Mouse (Mus musculus): ENCODE measurements around the gene Cdca3.

Cdca3 gene

DNA sequence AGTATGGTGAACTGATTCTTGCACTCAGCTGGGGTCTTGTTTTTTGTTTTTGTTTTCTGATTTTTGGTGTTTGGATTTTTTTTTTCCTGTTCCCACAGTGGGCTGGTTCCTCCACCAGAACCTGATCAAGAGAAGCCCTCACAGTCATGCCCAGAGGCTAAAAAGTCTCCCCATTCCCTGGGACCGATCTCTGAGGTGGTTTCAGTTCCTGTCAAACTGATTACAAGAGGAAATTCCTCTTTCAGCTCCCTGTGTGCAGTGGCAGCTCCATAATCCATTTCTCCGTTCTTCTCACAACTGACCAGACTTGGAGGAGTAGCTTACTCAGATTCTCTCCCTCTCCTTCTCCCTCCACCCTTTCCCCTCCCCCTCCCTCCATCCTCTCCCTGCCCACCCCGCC, 45.0 kb downstream of the Cdca3 start:
- DNase-seq, result no peak

DNA sequence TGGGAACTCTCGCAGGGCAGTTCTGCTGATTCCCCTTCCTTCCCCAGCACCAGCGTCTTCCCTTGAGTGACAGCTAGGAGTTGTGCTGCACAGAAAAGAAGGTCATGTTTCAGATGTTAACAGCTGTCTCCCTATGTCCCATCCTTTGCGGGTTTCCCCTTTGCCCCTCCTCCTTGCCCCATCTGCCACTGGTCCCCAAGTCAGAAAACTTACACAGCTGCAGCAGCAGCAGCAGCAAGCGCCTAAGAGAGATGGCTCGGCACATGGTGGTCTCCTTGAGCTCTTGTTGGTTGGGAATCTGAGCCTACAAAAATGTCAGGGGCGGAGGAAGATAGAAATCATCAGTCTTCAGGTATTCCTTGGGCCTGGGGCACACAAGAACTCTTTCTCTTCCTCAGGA, 50.0 kb downstream of the Cdca3 start:
- DNase-seq, result no peak

- no peak for DNase-seq
These were observed 52.5 kb downstream of the Cdca3 start for GRCm38 (mm10) chr6:124881821-124882220.

All from right cerebral cortex, postnatal 4 days (tissue).